Mouse (Mus musculus) spleen, postnatal 14 days (tissue): ENCODE measurements around the gene Col6a6.
"Not testable (repeated sequence)": the region's sequence is repeated elsewhere in the genome, so short reads cannot be mapped to it uniquely, and the experiment has no call there.

Experiments
- DNase-seq, 2 experiments: peaks; one replicate each; pipeline ENCODE4 v3.0.0; 2021 to 2022; ENCODE audit warnings: low spot score in 2 of 2

Gene Col6a6

DNA sequence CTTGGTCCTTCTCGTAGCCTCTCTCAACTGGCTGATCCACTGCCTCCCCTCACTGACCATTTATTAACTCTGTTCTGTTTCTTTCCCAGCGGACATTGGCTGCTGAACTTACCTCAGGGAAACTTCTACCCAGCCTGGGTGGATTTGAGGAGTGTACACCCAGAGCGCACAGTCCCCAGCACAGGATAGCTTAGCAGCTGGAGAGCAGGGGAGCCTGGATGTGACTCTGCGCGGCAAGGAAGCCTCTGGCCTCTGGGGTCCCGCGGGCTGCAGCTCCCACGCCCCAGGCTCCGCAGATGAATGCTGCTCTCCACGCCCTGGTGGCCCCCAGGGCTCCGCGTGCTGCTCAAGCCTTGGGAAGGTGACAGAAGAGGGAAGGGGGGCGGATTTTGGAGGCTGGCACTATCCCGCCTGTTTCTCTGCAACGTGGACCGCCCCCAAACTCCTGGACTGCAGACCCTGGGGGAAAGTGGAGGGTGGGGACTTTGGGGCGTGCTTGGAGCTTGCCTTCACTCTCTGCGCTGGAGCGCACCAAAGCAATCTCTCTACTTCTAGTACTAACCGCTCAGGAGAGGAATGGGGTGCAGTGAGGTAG, at the start of gene Col6a6:
Gene Col6a6, minus strand, starts transcription at position 370 of the 595 bp plus-strand sequence.
- no peak for DNase-seq

DNA sequence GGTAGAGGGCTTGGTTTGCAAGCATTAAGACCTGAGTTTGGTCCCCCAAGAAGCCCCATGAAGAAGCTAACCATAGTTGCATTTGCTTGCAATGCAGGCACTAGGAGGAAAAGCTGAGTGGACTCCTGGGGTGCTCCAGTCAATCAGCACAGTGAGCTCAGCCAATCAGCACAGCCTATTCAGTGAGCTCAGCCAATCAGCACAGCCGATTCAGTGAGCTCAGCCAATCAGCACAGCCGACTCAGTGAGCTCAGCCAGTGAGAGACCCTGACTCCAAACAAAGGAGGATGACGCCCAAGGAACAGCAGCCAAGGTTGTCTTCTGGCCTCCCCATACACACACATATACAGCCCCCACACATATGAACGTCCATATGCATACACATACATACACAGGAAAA, 48.2 kb upstream of the Col6a6 start:
- no peak for DNase-seq

DNA sequence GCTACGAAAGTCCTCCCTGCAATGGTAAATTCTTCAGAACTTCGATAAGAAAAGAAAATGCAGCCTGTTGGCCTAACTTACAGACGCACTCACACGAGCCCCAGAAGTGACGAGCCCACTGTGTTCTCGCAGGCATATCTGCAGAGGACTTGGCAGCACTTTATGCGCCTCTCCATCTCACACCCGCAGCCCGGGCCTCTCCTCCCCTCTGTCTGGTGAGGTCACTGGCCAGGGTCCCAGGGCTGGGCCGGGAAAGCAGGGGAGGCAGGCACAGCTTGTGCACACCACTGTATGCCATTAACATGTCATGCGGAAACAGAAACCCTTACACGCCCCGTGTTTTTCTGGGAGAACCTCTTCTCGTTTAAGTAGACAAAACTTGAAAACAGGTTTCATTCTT, 43.7 kb upstream of the Col6a6 start:
- DNase-seq, result no peak

DNA sequence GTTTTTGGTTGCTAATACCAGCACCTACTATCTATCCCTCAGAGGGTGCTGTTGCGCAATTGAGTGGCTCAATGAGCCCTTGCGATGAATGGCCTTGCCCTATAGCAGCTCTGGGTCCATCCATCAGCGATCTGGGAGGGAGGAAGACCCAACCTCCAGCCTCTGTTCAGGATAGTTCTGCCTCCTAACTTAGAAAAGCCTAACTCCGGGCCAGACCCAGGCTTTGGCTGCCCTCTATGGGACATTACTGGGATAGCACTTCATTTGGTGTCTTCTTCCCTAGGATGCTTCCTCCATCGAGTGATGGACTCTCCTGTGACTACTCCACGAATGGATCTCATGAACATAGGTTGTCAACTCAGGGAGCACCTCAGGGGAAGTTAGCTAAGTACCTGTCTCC, 29.8 kb upstream of the Col6a6 start:
- peak in 1 of 2 experiments; percentile 20 for DNase-seq

DNA sequence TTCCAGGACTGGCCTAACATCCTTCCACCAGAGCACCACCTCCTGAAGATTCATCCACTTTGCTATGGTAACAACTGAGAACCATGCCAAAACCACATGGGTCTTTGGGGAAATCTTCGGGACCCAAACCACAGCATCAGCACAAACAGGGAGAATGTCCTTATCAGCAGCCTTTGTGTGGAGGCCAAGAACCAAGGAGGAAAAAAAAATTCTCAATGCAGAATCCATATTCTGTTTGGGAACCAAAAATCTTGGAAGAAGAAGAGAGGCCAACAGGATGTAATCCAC, 24.8 kb upstream of the Col6a6 start:
- DNase-seq, result no peak

DNA sequence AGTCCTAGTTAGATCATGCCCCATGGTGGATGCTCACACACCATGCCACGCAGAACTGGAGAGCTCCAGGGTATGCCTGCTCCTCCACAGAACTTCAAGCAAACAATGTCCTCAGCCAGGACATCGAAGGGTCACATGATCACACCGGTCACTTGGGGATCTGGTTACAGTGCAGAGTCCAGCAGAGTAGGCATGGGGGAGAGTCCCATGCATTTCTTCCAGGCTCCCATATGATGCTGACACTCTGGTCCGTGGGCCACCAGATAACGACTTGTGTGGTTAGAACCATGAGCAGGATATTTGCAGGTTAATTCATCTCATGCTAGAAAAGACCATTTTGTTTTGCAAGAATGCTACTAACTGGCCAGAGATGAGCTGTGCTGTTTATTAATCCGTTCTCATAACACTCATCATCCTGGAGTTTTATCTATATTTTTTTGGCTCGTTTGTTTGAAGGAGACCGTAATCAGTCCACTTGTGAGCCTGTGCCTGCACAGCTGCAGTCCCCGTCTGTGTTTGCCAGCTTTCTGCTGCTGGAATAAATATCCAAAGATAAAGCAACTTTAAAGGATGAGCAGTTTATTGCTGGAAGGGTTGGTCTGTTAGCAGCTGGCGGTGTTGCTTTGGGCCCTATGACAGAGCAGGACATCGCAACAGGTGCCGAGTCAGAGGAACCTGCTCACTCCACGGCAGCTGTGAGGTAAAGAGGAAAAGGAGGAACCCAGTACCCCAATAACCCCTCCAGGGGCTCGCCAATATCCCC, 24.2 kb upstream of the Col6a6 start:
- no peak for DNase-seq

DNA sequence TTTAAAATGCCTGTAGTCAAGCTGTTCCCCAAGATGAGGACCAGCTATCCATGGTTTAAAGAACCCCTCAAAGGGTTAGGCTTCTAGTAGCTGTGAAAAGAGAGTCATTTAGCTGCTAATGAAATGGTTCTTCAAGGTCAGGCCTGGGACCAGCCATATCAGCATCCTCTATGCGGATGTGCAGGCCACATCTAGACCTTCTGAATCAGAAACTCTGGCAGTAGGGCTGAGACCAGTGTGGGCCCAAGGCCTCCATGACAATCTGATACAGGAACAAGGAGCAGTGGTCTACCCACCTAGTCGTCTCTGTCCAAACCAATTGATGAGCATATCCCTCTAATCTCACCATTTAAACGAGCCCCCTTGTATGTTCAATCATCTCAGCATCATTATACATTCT, 23.1 kb upstream of the Col6a6 start:
- DNase-seq, result no peak

DNA sequence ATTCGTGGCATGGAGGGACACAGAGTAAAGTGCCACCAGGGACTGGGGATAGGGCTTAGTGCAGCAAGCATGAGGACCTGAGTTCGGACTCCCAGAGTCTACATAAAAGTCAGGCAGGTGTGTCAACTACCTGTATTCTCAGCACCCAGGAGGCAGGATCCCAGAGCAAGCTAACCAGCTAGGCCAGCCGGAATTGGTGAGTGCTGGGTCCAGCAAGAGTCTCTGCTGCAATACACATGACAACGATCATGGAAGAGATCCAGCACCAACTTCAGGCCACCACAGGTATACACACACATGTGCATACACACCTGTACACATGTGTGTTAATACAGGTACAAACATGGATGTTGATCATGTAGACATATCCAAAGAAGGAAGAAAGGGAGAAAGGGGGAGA, 20.4 kb upstream of the Col6a6 start:
- no peak for DNase-seq

DNA sequence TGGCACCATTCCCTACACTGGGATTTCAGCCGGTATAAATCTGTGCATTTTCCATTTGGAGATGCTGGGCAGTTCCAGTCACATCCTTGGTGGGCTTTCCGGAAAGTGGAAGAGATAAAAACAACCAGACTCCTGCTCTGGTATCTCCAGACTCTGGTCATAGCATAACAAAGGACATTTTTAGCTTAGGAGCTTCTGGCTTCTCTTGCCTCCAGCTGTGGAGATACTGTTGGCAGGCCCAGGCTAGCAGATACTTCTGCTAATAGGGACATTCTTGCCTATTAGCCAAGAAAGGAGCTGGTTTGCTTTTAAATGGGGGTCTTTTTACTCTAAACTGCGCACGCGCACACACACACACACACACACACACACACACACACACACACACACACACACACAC, 19.3 kb upstream of the Col6a6 start:
- no peak for DNase-seq

DNA sequence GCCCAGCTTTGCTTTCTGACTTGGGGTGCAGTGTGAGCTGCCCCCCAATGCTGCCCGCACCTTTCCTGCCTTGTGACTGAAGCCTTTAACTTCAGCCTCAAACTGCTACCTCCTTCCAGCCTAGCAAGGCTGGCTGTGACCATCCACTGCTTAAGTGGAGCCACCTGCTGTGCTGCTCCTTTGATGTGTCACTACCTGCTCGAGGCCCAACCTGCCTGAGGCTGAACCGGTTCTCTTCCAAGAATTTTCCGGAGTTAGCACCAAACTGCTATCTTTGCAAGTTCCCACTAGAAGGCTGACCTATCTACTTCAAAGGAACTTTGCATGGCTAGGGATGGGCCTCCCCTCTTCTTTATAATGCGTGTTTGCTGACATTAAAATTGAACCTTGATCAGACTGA, 13.4 kb upstream of the Col6a6 start:
- not testable (repeated sequence) for DNase-seq

DNA sequence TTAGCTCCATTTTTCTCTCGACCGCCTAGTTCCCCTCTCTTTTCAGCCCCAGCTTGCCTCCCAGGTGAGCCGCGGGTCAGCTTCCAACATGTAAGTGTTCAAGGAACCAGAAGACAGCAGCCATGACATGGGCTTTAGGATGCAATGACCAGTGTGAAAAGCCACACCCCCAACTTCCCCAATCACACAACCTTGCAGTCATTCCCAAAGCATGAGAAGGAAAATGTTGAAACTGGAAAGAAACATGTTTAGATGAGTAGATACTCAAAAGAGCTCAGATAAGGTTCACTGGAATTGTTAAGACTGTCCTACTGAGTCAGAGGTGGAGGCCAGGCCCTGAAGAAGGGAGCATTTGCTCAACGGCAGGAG, 11.2 kb upstream of the Col6a6 start:
- no peak for DNase-seq

DNA sequence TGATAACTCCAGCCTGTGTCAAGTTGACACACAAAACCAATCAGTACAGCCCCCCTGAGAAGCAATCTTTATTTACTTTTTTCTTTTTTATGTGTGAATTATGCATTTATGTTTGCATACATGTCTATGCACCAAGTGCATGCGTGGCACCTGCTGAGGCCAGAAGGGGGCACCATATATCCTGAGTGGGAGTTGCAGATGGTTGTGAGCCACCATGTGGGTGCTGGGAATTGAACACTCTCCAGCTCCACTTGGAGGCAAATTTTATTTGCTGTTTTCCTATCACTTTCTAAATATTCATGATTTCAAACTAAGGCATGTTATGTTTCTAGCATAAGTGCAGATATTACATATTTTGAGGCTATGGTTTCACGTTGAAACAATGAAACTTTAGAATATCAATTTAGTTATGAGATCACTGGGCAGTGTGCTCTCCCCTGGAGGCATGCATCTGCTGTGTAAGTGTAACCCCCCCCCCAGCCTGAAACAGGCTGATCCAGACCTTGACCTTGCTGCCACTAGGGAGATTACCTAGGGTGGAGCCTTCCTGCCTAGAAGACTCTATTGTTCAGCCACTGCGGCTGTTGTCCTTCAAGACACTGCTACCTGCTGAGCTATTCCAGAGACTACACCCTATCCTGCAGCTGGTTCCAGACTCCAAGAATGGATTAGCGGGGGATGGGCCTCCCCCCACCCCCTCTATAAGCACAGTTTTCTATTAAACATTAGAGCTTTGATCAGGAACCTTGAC, 10.6 kb upstream of the Col6a6 start:
- no peak for DNase-seq

DNA sequence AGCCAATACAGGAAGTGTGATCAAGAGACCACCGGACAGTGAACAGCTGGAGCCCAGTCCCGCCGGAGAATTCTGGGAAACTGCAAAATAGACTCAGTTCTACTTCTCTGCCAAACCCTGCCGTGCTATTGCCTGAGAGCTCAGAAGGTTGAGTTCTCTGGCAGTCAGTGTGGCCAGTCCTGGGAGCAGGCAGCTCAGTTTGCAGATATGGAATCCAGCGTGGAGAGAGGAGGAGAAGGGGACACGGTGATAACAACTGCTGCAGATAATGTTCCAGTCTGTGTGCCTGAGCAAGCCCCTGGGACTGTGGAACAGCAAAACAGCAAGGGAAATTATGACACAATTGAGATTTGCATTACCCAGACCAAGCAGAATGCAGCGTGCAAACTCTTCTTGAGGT, 7.6 kb upstream of the Col6a6 start:
- no peak for DNase-seq

DNA sequence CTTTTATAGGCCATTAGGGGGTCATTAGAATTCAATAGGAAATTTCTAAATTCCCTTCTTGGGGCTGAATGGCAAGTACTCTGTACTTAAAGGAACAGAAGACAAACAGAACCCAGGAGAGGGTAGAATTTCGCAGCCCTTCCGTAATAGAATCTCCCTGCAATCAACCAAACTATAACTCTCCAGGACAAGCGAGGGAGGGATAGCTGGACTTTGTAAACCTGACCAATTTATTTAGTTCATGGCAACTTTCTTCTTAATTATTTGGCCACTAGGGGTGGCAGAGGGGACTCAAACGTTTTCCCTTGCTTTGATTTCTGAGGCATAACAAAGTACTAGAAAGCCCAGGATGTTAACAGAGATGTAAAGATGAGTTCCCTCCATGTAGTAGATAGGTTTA, 6.8 kb upstream of the Col6a6 start:
- DNase-seq, result no peak

DNA sequence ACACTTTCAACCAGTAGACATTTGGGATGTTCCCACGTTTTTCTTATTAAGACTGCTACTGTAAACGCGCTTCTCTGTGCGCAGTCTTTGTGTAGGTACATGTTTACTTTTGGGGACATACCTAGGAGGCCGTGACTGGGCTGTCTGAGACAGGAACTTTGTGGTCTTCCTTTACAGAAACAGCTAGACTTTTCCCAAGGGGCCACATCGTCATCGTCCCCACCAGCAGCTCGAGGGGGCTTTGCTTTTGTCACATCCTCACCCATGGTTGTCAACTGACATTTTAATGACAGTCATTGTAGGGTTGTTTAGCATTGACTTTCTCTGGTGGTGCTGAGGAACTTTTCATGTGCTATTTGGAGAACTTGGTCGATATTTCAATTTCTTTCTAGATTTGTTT, 3.3 kb upstream of the Col6a6 start:
- no peak for DNase-seq

DNA sequence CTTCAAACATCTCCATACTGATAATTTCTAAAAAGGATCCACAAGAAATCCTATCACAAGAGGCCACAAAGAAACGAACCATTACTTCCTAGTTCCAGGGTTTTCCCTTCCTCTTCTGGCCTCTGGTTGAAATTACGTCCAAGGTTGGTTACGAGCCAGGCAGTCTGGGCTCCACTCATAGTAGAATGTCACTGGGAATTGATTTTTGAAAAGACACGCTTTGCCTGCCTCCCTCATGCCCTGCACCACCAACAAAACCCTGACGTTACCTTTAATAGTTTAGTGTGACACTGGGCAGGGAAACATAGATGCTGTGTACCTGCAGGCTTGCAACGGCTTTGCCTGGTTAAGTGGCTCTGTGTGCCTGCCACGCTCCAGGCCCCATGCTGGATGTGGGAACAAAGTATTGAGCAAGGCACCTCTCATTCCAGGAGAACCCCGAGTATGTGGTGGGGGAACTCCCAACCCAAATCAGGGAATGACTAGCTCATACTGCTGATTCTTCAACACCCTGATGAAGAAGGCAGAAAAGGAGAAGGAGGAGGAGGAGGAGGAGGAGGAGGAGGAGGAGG, 798 bp downstream of the Col6a6 start:
- DNase-seq, result no peak

DNA sequence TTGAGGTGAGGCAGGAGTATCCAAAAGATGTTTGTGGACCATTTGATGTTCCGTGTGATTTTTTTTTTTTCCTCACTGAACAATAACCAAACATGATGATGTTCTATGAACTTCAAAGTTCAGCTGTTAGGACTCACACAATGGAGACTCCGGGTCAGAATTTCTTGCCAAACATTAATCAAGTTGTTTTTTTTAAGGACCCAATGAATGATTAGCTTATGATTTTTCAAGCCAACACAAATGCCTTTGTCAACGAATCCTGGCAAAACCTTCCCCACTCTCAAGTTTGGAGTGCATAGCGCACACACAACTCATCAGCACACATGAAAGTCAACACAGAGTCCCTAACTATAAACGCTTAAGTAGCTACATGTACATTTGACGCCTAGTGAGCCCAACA, 7.2 kb downstream of the Col6a6 start:
- no peak for DNase-seq

DNA sequence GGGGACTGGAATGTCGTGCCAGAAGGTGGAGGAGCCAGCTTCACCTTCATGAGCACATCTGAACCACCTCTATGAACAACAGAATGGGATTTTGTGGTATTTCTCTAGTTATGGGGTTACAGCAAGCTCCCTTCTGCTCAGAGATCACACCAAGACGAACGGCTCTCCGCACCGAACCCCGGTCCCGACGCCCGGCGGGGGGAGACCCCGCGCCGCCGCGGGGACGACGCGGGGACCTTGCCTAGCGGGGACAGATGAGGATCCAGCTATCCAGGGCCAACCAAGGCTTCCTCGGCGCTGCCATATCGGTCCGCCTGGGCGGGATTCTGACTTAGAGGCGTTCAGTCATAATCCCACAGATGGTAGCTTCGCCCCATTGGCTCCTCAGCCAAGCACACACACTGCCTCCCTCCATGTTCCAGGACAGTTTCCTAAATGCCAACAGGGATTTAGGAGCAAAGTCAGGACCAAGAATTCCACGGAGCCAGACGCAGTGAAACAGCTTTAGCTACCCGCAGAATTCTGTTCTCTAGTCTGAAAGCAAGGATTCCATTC, 8.7 kb downstream of the Col6a6 start:
- DNase-seq, result no peak

DNA sequence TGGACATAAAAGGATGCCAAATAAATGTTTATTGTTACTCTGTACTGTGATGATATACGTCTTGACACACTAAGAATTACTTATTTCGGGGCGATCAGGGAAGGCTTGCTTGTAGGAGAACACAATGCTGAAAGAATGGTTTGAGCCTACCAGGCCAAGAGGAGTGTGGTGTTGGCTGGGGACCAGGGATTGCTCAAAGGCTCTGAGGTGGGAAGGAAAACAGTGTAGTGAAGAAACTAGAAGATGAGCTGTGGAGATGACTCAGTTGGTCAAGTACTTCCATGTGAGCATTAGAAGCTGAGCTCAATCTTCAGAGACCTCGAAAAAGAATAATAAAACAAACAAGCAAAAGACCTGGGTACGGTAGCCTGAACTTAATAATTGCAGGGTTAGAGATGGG, 13.5 kb downstream of the Col6a6 start:
- DNase-seq, result no peak

DNA sequence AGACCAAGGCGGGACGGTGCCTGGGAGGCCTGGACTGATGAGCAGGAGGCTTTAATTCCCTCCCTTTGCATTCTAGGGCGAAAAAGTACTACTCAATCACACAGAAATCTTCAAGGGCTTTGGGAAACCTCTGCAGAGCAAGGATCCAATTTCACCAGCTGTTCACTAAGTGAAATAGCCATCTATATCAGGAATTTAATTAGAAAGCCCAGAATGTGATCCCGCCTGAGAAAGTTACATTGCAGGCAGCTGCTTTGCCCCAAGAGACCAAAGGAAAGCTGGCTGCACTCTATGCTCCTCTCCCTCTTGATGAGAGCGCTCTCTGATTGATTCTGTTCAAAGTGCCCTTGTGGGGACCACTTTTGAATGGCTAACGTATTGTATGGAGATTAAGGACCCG, 16.5 kb downstream of the Col6a6 start:
- DNase-seq, result no peak

DNA sequence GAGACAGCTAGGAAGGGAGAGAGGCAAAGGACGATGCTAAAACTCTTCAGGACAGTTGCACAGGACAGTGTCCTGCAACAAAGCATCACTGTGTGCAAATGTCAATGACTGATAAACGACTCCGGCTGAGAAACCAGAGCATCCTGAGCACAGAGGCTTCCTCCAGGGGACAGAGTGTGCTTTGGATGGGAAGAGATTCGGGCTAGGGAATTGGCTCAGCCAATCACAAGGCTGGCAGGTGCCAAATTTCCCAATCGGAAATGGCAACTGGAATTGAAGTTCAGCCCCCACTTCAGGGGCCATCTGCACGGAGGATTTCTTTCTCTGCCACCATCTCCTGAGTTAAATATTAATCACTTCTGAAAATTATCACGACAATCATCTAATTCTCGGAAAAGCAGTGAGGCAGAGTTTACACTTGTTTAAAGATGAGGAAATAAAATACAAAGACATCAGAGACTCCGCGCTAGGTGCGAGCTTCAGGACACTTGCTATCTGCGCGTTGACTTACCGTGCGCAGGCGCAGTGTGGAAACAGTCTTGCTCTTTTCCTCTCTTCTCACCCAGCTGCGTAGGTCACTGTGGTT, 18.9 kb downstream of the Col6a6 start:
- no peak for DNase-seq

DNA sequence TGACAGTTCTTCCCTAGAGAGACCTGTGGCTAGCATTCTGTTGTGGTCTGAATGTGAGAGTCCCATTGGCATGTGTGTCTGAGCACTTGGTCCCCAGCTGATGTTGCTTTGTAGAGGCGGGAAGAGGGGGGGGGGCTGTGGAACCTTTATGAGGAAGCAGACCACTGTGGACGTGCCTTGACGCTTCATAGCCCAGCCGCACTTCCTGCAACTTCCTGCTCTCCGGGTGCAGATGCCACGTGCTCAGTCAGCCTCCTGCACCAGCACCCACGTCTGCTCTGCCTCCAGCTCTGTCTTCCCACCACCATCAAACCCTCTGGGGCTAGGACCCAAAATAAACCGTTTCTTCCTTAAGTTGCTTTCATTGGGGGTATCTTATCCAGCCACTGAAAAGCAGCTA, 24.5 kb downstream of the Col6a6 start:
- no peak for DNase-seq
